Mouse (Mus musculus): ENCODE data around the gene Apaf1. TPM values are rescaled to one million over a fixed set of nuclear protein-coding genes. Genes with fewer than 3 reads are reported as not detected.
A peak's percentile ranks its signal among the peaks of the same experiment; 100 is the strongest.

Gene Apaf1
- total RNA-seq, 1 experiment from 2014 or later: 8.3 TPM

DNA sequence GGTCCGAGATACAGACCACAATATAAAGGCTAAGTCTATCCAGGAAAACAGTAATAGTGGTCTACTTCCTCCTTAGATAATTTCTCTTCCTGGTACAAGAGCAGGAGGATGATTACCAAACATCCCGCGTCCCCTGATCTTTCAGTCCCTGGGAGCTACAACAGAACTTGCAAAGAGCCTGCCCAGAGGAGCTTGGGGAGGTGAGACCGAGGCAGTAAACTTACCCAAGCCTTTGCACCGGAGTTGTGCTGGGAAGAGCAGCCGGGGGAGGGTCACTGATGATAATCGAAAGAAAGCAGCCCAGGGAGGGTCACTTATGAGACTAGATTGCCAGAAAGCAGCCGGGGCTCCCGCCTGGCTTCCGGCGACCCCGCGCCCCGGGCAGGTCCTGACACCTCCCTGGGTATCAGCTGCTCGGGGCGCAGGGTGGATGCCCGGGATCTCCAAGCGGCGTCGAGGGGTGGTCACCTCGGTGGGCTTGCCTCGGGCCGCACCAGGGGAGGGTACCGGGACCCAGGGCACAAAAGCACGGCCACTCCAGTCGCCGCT, 537 bp downstream of the Apaf1 start:
- no peak for DNase-seq

DNA sequence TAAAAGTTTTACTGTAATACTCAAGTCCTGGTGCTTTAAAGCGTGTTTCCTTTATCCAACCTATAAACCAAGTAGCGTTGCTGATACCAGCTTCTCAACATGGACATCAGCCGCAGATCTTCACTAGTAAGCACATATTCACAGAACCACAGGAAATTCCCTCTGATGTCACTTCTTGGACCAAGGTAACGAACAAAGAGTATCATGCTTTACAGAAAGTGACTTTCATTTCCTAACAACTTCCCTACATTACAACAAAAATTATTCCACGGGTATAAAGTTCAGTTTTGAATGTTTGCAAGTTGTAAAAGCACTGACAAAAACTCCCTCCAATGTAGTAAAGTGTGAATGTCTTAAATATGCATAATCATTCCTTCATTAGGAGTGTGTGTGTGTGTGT, 2.0 kb downstream of the Apaf1 start:
- no peak for DNase-seq

DNA sequence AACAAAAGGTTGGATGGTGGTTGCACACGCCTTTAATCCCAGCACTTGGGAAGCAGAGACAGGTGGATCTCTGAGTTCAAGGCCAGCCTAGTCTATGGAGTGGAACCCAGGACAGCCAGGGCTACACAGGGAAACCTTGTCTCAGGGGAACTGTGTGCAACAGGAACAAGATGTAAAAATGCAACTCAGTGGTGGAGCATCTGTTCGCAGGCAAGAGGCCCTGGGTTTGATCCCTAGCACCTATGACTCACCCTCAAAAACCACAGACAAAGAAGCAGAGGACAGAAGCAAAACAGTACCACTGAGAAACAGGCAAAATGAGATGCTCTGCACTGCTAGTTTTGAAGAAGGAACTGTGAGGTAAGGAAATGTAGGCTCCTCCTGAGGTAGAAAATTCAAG, 5.9 kb downstream of the Apaf1 start:
- no peak for DNase-seq

DNA sequence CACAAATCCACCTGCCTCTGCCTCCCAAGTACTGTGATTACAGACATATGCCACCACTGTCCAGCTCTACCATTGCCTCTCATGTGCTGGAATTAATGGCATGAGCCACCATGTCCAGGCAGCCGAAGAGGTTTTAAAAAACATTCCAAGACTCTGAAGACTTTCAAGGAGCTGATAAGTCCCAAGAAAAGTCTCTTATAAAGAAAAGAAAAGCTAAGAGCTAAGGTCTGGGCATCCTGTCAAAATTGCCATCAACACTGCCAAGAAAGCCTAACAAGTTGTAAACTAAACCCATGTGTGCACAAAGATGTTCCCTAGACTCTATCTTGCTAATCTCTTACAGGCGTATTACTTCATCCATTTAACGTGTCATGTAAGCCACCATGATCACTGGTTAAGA, 9.2 kb downstream of the Apaf1 start:
- no peak for DNase-seq

DNA sequence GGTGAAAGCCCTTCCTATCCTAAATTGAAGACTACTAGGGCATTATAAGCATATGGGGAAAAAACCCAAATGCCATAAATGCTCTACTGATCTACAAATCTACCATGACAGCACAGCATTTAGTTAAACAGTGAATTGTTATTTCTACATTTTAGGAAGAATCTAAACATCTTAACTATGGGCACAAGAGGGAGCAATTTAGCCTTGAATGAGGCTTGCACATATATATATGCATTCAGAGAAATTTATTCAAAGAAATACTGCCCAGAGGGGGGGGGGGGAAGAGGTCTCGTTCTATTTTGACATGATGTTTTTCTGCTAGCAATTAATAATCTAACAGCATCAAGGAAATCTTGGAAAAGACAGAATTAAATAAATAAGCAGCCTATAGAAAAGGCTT, 10.8 kb downstream of the Apaf1 start:
- no peak for DNase-seq

DNA sequence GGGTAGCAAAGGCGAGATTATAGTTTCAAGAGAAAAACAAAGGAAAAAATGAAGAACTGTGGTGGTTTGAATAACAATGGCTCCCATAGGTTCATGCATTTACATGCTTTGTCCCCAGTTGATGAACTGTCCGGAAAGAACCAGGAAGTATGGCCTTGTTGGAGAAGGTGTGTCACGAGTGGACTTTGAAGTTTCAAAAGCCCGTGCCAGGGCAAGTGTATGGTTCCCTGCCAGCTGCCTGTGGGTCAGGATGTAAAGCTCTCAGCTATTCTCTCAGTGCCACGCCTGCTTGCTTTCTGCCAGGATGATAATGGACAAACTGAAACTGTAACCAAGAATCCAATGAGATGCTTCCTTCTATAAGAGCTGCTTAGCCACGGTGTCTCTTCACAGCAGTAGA, 20.2 kb downstream of the Apaf1 start:
- no peak for DNase-seq

DNA sequence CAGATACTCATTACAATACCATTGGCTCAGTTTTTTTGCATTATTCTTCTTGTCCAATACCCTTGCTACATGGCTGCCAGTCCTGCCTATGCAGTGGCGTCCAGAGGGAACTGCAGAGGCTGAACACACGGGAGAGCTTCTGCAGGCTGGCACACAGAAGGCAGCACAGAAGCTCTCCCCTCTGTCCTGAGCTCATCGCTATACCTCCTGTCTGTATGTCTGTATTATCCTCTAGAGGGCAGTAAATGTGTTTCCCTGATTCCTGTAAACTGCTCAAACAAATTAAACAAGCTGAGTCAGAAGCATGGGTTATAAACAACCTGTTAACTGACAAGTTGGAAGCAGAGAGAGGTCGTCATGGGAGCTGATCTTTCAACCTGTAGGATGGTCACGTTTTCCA, 21.8 kb downstream of the Apaf1 start:
- DNase-seq: no peak

DNA sequence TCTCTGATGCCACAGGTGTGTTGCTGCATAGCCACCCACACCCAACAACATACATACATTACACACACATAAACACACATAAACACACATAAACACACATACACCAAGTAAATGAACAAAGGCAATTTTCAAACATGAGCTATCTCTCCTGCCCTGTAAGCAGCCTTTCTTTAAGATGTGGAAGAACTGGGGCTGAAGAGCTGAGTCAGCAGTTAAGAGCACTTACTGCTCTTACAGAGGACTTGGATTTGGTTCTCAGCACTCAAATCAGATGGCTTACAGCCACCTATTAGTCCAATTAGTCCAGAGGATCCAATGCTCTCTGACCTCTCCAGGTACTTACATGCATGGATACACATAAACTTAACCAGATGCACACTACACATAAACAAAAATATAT, 29.8 kb downstream of the Apaf1 start:
- no peak for DNase-seq

DNA sequence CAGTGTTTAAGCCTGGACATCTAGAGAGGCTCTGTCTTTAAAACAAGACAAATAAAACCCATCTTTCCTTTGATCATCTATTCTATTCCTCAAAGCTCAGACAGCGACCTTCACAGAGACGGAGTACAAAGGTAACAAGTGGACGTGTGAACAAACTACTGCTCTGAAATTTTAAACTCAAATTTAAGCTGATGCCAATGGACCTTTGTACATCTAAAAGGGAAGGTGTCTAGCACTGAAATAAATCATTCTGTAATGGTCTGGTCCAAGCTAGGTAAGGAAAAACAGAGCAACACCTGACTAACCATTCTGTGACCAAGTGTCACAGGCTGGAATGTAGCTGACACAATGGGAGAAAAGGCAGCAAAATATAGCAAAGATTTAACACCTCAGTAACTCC, 31.4 kb downstream of the Apaf1 start:
- DNase-seq: no peak

DNA sequence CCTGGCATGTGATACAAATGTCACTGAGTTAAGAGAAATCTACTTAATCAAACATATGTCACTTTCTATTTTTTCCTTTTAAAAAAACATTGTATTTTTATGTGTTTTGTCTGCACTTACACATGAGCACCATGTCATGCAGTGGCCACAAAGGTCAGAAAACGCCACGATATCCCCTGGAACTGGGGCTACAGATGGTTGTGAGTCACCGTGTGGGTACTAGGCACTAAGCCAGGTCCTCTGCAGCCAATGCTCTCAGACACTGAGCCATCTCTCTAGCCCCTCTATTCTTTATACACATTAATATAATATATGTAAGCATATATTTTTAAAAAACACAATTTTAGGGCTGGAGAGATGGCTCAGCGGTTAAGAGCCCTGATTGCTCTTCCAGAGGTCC, 32.9 kb downstream of the Apaf1 start:
- peak; percentile 47 for DNase-seq

DNA sequence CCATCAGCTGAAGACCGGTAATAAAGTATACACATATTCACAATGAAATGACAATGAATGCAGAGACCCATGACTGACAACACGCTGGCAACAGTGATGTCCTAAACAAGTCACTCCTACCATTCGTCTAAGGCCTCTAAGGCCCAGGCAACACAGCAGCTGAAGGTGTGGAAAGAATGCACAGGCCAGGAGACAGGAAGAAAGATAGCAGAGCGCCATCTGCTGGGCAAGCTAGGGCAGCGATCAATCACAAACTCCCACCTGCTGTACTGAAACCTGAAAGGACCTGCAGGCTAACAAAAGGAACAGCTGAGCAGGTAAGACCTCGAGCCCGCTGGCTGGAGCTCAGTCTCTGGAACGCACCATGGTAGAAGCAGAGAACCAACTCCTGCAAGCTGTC, 48.6 kb downstream of the Apaf1 start:
- DNase-seq: peak; percentile 63

DNA sequence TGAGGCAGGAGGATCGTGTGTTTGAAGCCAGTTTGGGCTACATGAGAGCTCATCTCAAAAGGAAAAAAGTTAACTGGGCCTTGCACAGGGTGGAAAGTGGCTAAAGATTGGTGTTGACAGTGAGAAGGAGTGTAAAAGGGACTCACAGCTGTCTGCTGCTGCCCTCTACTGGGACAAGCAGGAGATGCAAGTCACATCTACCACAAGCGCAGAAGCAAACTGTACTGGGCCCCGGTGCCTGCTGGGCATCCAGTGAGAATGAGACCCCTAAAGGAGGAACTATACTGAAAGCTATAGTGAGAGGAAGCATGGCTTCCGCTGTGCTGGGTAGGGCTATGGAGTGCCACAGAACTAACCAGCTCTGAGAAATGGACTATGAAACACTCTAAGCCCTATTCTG, 50.2 kb downstream of the Apaf1 start:
- DNase-seq: peak; percentile 73

DNA sequence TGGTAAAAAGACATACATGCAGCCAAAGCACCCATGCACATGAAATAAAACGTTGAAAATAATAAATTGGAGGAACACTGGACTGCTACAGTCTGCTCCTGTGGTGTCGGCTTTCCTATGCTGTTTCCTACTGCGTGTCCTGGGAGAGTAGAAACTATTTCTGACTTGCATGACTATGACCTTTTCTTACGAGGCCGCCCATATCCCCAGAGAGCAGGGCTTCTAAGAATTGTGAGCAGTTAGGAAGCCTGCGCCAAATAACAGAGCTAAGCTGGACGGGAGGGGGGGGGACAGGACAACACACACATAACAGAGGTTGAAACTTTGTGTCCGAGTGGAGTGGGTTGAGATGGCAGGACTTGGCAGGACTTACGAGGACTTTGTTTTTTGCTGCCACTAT, 51.4 kb downstream of the Apaf1 start:
- no peak for DNase-seq

DNA sequence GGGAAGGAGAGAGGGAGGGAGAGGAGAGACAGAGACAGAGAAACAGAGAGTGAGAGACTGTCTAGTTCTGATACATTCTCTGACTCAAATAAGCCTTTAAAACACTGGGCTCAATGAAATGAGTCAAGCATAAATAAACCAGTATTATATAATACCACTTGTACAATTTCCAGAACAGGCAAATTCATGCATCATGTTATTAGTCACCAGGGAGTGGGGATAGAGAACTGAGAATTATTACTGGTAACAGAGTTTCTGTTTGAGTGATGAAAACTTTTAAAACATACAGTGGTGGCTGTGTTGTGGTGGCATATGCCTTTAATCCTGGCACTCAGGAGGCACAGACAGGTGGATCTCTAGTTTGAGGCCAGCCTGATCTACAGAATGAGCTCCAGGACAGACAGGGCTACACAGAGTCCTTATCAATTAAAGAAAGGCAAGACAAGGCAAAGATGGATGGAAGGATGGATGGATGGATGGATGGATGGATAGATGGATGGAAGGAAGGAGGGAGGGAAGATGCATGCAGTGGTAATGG, 53.5 kb downstream of the Apaf1 start:
- DNase-seq: no peak

DNA sequence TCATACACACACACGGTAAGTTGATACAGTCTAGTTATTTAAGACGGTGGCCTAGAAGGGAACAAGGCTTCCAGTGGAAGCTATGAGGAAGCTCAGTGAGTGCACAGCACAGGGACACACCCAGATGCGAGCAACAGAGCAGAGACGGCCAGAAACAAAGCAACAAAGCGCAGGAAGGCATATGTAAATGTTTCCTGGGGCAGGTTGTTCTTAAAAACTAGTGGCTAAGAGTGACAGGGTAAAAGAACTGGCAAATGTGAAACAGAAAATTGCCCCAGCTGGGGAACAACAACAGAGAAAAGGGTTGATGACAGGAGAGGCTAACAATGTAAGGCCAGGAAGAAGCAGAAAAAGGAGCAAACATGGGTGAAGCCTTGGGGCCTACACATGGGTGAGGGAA, 54.6 kb downstream of the Apaf1 start:
- DNase-seq: no peak

DNA sequence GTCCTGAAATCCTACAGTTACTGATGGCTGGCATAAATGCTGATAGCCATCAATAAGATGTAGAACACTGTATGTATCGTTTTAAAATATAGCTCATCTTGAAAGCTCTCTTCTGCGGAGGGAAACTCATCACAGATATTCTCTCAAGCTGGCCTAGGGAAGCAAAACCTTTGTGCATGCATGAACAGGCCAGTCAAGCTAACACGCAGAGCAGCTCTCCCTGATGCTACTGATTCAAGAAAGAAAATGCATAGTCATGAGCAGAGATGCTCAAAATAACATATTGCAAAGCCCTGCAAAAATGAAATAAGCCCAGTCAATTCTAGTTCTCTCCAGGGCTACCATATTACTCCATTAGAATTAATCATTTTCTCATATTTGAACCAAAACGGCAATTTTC, 55.1 kb downstream of the Apaf1 start:
- no peak for DNase-seq

DNA sequence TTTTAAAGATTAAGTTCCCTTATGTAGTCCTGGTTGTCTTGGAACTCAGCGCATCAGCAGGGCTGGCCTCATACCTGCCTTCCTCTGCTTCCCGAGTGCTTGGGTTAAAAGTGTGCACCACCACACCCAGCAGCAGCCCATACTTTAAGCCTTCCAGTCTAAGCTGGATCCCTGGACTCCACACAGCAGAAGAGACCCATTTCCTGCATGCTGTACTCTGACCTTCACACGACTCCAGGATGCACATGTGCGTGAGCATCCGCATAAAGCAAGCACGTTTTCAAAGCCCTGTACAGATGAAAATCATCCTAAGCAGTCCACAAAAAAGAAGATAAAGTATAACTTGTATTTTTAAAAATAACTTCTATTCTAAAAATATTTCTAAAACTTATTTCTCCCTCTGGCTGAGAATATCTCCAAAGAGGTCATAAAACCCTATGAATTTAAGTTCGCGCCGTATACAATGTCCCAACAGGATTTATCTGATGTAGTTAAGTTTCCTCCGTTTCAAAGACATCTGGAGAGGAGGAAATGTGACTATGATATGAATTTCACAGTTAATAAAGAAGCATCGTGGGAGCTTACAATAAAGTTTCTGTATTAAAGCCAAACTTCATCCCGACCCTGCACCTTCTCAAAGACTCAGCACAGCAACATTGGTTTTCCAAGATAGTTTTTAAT, 76.6 kb downstream of the Apaf1 start:
- no peak for DNase-seq

DNA sequence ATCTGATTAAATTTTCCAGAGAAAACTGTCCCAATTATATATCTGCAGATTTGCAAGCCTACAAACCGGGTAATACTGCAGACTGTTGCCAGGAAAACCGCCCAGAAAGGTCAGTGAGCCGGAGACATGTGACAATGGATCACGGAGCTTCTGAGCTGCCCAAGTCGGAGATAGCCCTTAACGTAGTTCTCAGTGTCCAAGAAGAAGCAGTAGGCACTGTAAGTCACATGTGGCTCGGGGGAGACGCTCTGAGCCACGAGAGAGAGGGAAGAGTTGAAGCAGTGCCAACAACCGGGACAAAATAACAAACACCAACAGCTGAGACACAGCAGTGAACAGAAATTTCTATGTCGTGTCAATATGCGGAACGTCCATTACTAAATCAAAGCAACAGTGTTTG, 81.1 kb downstream of the Apaf1 start:
- peak; percentile 5 for DNase-seq

DNA sequence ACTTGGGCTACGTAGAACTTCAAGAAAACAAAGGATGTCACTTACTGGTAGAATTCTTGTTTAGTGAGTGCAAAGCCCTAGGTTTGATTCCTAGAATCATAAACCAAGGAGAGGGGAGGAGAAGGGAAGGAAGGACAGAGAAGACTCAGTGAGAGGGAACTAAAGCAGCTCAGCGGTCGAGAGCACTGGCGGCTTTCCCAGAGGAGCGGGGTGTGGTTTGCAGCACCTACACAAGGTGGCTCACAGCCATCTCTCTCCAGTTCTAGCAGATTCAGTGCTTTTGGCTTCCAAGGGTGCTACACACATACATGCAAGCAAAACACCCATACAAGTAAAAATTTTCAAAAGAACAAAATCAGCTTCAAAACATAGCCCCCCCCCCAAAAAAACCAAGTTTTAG, 82.7 kb downstream of the Apaf1 start:
- no peak for DNase-seq

DNA sequence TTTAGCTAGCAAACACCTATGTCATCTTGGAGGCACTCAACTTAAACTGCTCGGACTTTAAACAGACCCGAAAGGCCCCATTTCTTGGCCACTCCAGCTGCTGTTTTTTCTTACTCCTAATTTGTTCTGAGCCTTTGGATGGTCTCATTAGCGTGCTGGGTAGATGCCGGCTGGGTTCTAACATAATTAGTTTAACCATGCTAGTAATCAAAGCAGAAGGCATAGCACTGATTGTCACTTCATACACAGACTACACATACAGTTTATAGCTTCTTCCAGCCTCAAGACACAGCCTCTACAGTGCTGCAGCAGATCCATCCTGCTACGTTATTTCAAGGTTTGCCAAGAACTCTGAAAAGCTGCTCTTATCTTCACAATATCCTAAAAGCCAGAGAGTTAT, 88.7 kb downstream of the Apaf1 start:
- no peak for DNase-seq

DNA sequence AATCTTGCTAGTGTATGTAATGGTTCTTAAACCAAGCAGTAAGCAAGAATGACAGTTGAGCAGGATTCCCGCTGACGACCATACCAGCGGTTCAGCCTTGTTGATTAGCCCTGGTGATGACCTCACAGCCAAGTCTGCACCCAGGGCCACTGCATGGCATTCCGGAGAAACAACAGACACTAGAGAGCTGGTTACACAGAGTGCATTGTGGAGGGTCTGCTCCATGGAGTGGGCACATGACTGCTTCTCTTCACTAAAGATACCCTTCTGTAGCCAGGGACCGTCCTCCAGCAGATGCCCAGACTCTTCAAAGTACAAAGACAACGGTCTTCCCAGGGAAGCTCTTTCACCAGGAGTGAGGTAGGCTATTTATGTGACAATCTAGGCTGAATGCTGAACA, 90.3 kb downstream of the Apaf1 start:
- DNase-seq: no peak

DNA sequence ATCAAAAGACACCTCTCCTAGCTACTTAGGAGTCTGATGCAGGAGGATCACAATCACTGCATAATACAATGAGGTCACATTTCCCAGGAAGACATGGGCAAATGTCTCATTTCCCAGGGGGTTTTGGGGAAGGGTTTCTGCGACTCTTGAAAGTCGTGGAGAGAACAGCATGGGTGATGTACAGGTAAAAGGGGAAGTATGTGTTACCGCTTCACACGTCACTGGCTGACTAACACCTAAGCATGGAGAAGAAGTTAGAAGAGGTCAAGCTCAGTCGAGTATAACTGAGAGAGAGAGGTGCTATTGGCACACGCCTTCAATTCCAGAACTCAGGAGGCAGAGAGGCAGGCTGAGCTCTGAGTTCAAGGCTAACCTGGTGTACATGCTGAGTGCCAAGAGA, 92.2 kb downstream of the Apaf1 start:
- DNase-seq: no peak

DNA sequence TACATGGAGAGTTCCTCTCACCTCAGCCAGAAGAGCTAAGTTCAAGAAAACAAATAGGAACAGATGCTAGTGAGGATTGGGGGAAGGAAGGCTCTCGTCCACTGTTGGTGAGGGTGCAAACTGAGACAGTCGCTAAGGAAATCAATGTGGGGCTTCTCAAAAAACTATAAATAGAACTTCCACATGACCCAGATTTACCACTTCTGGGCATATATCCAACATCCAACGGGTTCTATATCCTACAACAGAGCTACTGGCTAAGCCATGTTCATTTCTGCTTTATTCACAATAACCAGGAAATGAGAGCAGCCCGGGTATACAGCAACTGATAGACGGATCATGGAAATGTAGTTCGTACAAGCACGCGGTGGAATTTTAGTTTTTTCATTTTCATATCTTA, 99.5 kb downstream of the Apaf1 start:
- DNase-seq: no peak

DNA sequence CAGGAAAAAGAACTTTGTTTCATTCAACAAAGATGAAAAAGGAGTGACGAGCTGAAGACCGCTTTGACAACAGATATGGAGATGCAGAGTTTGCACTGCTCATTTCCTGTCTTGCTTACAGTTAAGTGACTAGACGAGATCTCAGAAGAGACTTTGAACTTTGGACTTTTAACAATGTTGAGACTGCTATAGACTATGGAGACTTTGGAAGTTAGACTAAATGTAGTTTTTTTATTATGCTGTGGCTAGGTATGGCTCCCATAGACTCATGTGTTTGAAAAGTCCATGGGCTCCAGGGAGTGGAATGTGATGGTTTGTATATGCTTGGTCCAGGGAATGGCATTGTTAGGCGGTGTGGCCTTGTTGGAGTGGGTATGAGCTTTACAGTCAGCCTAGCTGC, 100.8 kb downstream of the Apaf1 start:
- no peak for DNase-seq

DNA sequence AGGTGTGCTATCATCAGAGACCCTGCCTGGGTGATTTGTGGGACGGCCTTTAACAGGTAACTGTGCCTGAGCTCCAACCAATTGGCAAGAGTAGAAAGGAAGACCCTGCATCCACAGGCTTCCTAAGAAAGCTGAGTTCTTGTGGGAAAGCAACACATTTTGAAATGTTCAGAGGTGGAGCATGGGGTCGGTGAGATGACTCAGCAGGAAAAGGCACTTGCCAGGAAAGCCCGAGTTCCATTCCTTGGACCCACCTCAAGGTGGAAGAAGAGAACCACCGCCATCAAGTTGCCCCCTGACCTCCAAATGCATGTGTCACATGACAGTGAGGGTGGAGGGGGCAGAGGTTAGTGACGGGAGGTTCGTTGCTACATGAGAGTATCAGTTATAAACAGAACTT, 108.1 kb downstream of the Apaf1 start:
- DNase-seq: no peak
